Mouse (Mus musculus) testis, postnatal 14 days (tissue): ENCODE measurements around the gene Fasn.
A peak's percentile ranks its signal among the peaks of the same experiment; 100 is the strongest.
"Not testable (repeated sequence)": the region's sequence is repeated elsewhere in the genome, so short reads cannot be mapped to it uniquely, and the experiment has no call there.

Source experiments
- DNase-seq: peaks from one replicate; pipeline ENCODE4 v3.0.0; 2021; ENCODE audit warnings: low spot score

Gene Fasn

GRCm38 (mm10) chr11:120823956-120824786 is at the start of gene Fasn:
Gene Fasn (minus strand): TSS chr11:120824547.
- DNase-seq, result peak; percentile 96

DNA sequence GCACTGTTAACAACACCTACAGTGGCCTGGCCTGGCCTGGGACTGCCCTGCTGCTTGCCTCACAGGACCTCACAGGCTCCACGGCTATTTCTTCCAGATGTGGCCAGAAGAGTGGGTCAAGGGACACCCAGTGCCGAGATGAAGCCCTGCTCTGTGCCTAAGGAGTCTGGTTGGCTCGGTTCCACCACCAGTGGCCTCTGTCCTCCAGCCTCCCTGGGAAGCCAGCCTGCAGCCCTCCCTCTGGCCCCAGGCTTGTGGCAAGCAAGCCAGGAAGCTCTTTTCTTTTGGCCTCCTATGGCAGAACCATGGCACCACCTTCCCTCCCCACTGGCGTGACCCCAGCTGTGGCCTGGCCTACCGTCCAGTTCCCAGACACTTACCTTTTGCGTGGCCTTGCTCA is 48.9 kb upstream of the Fasn start:
- DNase-seq, result peak; percentile 49

GRCm38 (mm10) chr11:120871521-120871920 is 47.2 kb upstream of the Fasn start:
- no peak for DNase-seq

GRCm38 (mm10) chr11:120865816-120866215 is 41.5 kb upstream of the Fasn start:
- DNase-seq, result no peak

- peak; percentile 43 for DNase-seq
Observed at GRCm38 (mm10) chr11:120862819-120863218, 38.5 kb upstream of the Fasn start.

- DNase-seq, result not testable (repeated sequence)
Observed at GRCm38 (mm10) chr11:120855938-120856337, 31.6 kb upstream of the Fasn start.

DNA sequence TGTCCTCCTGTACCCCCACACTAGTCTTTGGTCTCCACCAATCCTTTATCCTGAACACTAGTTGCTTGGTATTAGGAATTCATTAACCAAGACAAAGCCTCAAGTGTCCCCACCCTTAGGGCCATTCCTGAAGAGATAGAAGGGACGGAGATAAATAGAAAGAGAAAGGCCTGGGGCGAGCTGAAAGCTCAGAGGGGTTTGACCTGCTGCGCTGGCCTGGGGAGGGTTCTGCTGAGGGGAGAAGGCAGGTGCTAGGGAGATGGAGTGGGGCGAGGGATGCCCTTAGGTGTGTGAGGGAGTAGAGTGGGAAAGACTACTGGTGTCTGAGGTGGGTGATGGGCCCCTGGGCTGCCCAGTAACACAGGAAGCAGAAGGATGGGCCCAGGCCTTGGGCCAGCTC is 29.4 kb upstream of the Fasn start:
- DNase-seq, result no peak

DNA sequence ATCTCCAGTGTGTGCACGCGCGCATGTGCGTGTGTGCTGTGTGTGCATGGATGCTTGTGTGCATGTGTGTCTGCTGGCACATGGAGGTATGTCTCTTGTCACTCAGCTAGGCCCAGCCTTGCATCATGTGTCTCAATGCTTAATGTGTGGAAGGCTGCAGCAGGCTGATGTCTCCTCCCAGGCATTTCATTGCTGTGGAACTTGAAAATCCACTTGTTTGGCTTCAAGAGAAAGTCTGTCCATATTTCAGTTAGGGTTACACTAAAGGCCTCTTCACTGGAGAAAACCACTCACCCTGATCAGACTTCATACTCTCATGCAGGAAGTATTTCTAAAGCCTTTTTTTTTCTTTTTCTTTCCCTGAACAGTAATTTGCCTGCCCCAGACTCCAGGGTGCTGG is 28.8 kb upstream of the Fasn start:
- no peak for DNase-seq

DNA sequence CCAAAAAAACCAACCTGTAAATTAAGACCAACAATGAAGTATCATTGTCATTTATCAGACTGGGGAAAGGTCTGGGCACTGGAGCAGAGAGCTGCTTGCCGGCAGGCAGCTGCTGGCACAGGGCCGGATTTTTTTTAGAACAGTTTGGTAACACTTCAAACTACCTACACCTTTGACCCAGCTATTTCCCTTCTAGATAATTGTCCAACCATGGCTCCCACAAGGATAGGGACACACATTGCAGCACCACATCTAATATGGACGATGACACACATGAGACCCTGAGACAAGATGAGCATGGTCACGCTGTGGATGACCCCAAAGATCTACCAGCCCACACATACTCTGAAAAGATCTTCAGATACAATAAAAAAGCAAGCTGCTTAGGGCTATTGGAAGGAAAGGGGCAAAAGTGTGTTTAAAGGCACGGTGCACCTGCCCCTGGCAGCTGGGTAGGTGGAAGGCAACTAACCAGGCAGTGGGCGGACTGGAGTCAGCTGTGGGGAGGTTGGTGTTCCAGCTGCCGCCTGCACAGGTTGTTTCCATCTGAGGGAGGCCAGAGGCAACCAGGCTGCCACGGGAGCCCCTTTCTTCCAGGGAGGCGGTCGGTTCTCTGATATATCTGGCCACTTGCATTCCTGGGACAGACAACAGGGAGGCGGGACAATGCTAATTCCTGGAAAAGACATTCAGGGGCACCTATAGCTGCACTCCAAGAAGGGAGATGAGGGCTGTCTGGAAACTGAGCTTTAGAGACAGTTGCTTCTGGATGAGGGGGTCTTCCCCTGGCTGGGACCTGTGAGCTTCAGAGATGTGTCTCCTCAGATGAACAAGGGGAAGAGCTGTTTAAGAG is 28.0 kb upstream of the Fasn start:
- no peak for DNase-seq

DNA sequence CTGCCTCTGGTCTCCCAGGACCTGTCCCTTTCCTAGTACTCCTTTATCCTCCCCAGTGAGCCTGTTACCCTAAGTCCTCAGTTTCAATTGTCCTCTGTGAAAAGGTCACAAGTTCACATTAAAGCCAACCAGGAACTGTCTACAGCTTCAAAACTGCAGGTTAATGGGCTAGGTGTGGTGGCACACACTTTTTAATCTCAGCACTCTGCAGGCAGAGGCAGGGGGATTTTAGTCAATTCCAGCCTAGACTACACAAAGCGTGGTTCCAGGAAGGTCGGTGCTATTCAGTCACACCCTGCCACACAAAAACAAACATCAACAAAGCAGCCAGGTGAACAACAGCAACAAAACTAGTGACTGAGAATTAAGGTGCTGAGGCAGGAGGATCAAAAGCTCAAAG is 27.2 kb upstream of the Fasn start:
- no peak for DNase-seq

DNA sequence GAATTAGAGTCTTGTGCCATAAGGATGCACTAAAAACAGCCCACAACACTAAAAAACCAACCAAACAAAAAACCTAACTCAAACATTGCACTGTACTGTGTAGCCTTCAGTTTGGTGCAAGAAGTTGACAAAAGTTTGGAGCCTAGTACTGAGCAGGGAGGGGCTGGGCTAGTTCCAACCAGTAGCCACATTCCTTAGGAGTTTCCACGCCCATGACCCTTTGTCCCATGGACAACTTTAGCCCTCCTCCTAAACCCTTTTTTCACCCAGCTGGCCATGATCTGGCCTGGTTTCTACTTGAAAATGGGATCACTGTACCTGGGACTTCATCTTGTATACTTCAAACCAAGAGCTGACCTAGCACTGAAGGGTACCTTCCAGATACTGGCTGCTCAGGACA is 26.8 kb upstream of the Fasn start:
- DNase-seq, result no peak

DNA sequence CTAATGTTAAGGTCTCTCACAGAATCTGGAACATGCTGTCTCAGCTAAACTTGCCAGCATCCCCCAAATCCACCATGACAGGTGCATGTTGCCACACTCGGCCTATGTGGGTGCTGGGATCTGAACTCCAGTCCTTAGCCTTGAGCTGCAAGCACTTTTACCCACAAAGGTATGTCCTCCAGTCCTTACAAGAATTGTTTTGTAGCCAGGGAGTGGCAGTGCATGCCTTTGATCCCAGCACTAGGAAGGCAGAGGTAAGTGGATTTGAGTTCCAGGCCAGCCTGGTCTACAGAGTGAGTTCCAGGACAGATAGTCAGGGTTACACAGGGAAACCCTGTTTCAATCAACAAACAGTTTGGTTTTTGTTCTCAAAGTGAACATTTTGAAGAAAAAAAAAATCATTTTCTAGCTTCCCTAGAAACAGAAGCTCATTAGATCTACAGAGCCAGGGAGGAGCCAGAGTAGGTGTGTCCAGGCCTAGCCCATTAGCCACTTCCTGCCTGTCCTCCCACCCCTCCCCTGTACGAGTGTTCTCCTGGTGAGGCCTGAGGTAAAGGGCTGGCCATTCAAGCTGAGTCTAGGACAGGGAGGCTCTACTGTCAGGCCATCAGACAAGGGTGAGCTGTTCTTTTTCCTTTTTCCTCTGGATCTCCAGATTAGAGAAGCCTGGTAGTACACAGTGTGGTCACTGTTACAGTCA is 26.1 kb upstream of the Fasn start:
- DNase-seq, result no peak

GRCm38 (mm10) chr11:120846725-120847475 is 22.6 kb upstream of the Fasn start:
- DNase-seq, result no peak

DNA sequence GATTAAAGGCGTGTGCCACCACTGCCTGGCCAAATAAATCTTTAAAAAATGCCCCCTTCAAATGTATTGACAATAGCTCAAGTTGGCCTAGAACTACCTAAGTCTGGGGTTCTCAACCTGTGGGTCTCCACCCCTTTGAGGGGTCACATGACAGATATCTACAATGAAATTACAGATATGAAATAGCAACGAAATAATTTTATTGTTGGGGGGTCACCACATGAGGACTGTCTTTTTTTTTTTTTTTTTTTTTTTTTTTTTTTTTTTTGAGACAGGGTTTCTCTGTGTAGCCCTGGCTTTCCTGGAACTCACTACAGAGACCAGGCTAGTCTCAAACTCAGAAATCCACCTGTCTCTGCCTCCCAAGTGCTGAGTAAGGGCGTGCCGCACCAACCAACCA is 20.0 kb upstream of the Fasn start:
- no peak for DNase-seq

DNA sequence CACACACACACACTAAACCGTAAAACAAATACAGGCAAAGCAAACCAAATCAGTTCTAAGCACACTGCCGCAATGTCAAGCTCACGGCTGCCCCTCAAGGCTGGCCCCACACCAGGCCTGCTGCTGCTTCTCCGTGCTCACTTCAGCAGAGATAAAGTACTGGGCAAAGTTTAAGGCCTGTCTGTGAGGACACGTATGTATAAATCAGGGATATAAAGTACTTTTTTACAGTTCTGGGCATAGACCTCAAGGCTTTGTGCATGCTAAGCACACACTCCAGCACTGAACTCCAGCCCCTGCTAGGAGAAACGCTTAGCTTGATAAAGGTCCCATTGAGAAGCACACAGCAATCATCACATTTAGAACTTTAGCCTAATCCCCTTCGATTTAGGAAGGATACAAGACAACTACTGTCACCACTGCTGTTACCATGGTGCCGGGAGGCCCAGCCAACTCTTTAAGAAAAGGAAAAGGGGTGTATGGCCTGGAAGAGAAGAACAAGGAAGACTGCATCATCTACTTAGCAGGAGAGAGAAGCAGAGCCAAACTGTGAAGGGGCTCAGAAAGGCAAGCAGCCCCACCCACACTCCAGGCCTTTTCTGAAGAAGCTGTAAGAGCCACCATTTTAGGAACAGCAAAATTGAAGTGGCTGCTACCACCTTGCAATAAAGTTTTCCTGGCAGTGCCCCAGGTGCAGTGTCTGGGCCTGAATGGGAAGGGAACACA is 9.4 kb upstream of the Fasn start:
- DNase-seq, result no peak

DNA sequence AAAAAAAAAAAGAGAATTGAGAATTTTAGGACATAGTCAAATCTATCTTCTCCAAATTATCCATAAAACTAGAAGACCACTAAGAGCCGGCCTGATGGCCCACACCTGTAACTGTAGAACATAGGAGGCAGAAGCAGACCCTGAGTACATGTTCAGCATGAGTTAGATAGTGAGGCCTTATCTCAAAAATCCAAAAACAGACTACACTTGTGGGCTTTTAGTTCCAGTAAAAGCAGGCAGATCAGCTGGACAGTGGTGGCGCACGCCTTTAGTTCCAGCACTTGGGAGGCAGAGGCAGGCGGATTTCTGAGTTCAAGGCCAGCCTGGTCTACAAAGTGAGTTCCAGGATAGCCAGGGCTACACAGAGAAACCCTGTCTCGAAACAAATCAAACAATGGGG is 8.6 kb upstream of the Fasn start:
- not testable (repeated sequence) for DNase-seq

GRCm38 (mm10) chr11:120831659-120832440 is 7.5 kb upstream of the Fasn start:
- no peak for DNase-seq

DNA sequence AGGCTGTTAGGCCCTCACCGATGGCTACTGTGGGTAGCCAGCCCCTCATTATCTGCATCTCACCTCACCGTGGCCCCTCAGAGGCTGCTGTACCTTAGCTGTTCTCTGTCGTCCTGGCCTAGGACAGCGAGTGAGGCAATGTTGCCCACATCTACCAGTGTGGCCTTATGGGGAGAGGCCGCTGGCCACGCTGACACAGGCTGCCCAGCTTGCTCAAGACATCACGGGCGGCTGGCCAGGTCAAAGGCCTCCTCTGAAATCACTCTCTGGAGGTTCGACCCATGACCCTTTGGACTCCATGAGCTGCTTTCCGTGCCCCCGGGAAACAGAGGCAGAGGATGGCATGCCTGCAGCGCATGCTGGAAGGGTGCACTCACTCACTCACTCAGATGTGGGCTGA is 6.3 kb upstream of the Fasn start:
- no peak for DNase-seq

GRCm38 (mm10) chr11:120829757-120830532 is 5.6 kb upstream of the Fasn start:
- DNase-seq, result no peak

GRCm38 (mm10) chr11:120828416-120828815 is 4.1 kb upstream of the Fasn start:
- no peak for DNase-seq
